Mouse (Mus musculus) ES-Bruce4 (cell line): Measurements from ENCODE around the gene Stk4.
"Not testable (repeated sequence)": the region's sequence is repeated elsewhere in the genome, so short reads cannot be mapped to it uniquely, and the experiment has no call there.

Experiments
- CTCF ChIP-seq: IDR thresholded peaks from one replicate; pipeline ENCODE4 v1.8.1; 2011; ENCODE audit warnings: low read depth, low read length
- EP300 ChIP-seq: IDR thresholded peaks from 2 replicates; pipeline ENCODE4 v1.6.1; 2011; ENCODE audit warnings: low read depth, low read length; ENCODE audit not compliant: insufficient read depth
- POLR2A ChIP-seq: IDR thresholded peaks from one replicate; pipeline ENCODE4 v1.8.1; 2011; ENCODE audit warnings: low read length; ENCODE audit not compliant: insufficient read depth

DNA sequence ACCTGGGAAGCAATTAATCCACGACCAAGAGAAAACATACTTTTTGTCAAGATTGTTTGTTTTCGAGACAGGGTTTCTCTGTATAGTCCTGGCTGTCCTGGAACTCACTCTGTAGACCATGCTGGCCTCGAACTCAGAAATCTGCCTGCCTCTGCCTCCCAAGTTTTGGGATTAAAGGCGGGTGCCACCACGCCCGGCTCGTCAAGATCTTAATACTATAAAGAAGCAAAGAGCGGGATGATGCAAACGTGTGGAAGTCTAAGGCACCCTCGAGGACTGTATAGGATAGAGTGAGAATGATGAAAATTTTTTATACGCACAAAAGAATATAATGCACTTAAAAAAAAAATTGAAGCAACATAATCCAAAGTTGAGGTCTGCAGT lies 1.3 kb downstream of the Stk4 start:
- TF ChIP-seq CTCF, POLR2A, EP300: not testable (repeated sequence)
